ENCODE assay signal across 25 mouse cellular contexts in genomic region chr12:29288801-29289200, GRCm38 (mm10).
DNase-seq lines count a peak whose midpoint lies in the region; ATAC-seq and TF ChIP-seq lines count a peak whose summit lies in the region.
"Had no signal": no experiment of that assay in that cellular context is flagged by ENCODE, and none has a peak within 500 bp of the region (broad histone marks: within the 10 kb centered on the region; RNA-seq: fewer than 3 reads in every experiment).

No protein-coding gene starts in this region.

- H3K36me3 ChIP-seq in hindbrain, embryonic 15.5 days, result no peaks in the 10 kb centered on the region
- no peaks in the 10 kb centered on the region for H3K36me3 ChIP-seq in hindbrain, postnatal 0 days (ENCODE audit: insufficient read depth, low read length)
- no peaks in the 10 kb centered on the region for H3K36me3 ChIP-seq in midbrain, embryonic 15.5 days (replicated peaks)
- no peaks in the 10 kb centered on the region for H3K36me3 ChIP-seq in midbrain, embryonic 10.5 days
- H3K36me3 ChIP-seq: embryonic facial prominence, embryonic 15.5 days; forebrain, embryonic 10.5 days; G1E; heart, embryonic 10.5 days; heart, embryonic 15.5 days; hindbrain, embryonic 10.5 days had no signal

- ATAC-seq in hindbrain, embryonic 15.5 days (ENCODE audit: low FRiP score, low read depth), result no peak
- no peak for ATAC-seq in hindbrain, postnatal 0 days
- no peak for ATAC-seq in midbrain, embryonic 15.5 days (replicated peaks)
- ATAC-seq: CD4-positive, CD25-positive, alpha-beta regulatory T cell, adult 4 months; forebrain, embryonic 14.5 days; intestine, embryonic 16.5 days had no signal

- no peaks in the 10 kb centered on the region for H3K9me3 ChIP-seq in hindbrain, embryonic 15.5 days
- H3K9me3 ChIP-seq in hindbrain, postnatal 0 days (ENCODE audit: low read length), result no peaks in the 10 kb centered on the region
- no peaks in the 10 kb centered on the region for H3K9me3 ChIP-seq in midbrain, embryonic 15.5 days
- no peaks in the 10 kb centered on the region for H3K9me3 ChIP-seq in midbrain, embryonic 10.5 days (replicated peaks)
- H3K9me3 ChIP-seq: embryonic facial prominence, embryonic 15.5 days; forebrain, embryonic 10.5 days; heart, embryonic 10.5 days; heart, embryonic 15.5 days; hindbrain, embryonic 10.5 days had no signal

- 0 out of 2 replicates have a peak overlapping the region, but pooled peaks have one; percentile 26 for H3K27ac ChIP-seq in hindbrain, embryonic 15.5 days (replicated peaks)
- H3K27ac ChIP-seq in hindbrain, postnatal 0 days, result no peak overlapping the region
- H3K27ac ChIP-seq in midbrain, embryonic 15.5 days, result 0 out of 2 replicates have a peak overlapping the region, but pooled peaks have one; percentile 14
- H3K27ac ChIP-seq in midbrain, embryonic 10.5 days (replicated peaks), result no peak overlapping the region
- H3K27ac ChIP-seq: embryonic facial prominence, embryonic 15.5 days; forebrain, embryonic 10.5 days; gastrocnemius, adult 2 months; heart, embryonic 10.5 days; heart, embryonic 15.5 days; hindbrain, embryonic 10.5 days had no signal

- H3K4me1 ChIP-seq in hindbrain, embryonic 15.5 days (replicated peaks), result peaks cover 17% of the 10 kb centered on the region
- no peaks in the 10 kb centered on the region for H3K4me1 ChIP-seq in hindbrain, postnatal 0 days (ENCODE audit: insufficient read depth, low read length)
- H3K4me1 ChIP-seq in midbrain, embryonic 15.5 days, result peaks cover 11% of the 10 kb centered on the region
- peaks cover 9% of the 10 kb centered on the region for H3K4me1 ChIP-seq in midbrain, embryonic 10.5 days

- DNase-seq in cerebellum, adult 9-10 months, result peak; percentile 17
- no peak for DNase-seq in cerebellum, adult 11-12 months
- no peak for DNase-seq in hindbrain, postnatal 0 days (ENCODE audit: low spot score)
- no peak for DNase-seq in midbrain, embryonic 10.5 days (ENCODE audit: low spot score)
- DNase-seq in embryo, embryonic 10 days (ENCODE audit: low spot score), result no peak
- DNase-seq: adrenal gland, adult 8-10 months; adrenal gland, postnatal 36 days; B cell, adult 2 months; cerebellum, adult 18-20 months; cerebellum, postnatal 10 days; embryo, embryonic 11 days; gastrocnemius, adult 2 months; gastrocnemius, postnatal 25 days had no signal

- no peaks in the 10 kb centered on the region for H3K27me3 ChIP-seq in hindbrain, embryonic 15.5 days
- no peaks in the 10 kb centered on the region for H3K27me3 ChIP-seq in hindbrain, postnatal 0 days (ENCODE audit: insufficient read depth, low read length)
- no peaks in the 10 kb centered on the region for H3K27me3 ChIP-seq in midbrain, embryonic 15.5 days (replicated peaks)
- H3K27me3 ChIP-seq in midbrain, embryonic 10.5 days (ENCODE audit: low read depth, poor library complexity, severe bottlenecking), result no peaks in the 10 kb centered on the region
- H3K27me3 ChIP-seq: embryonic facial prominence, embryonic 15.5 days; heart, embryonic 15.5 days had no signal

- H3K4me3 ChIP-seq in hindbrain, embryonic 15.5 days, result no peak overlapping the region
- no peak overlapping the region for H3K4me3 ChIP-seq in hindbrain, postnatal 0 days (ENCODE audit: low read length)
- H3K4me3 ChIP-seq in midbrain, embryonic 15.5 days, result no peak overlapping the region
- no peak overlapping the region for H3K4me3 ChIP-seq in midbrain, embryonic 10.5 days
- H3K4me3 ChIP-seq: embryonic facial prominence, embryonic 15.5 days; erythroblast, embryonic 14.5 days; forebrain, embryonic 10.5 days; gastrocnemius, adult 2 months; heart, embryonic 10.5 days; heart, embryonic 15.5 days; hindbrain, embryonic 10.5 days had no signal

- H3K4me2 ChIP-seq in hindbrain, embryonic 15.5 days, result no peak overlapping the region
- no peak overlapping the region for H3K4me2 ChIP-seq in hindbrain, postnatal 0 days (ENCODE audit: low read depth, low read length)
- no peak overlapping the region for H3K4me2 ChIP-seq in midbrain, embryonic 15.5 days
- H3K4me2 ChIP-seq: embryonic facial prominence, embryonic 15.5 days; heart, embryonic 15.5 days had no signal

- TF ChIP-seq CTCF in hindbrain, postnatal 0 days (IDR thresholded peaks at IDR 0.05; ENCODE audit: low read depth), result no peak

- WGBS in hindbrain, embryonic 15.5 days, result 78% methylated on average over 2 of the region's 2 CpGs
- 79% methylated on average over 2 of the region's 2 CpGs for WGBS in hindbrain, postnatal 0 days
- 69% methylated on average over 2 of the region's 2 CpGs for WGBS in midbrain, embryonic 15.5 days
- WGBS in midbrain, embryonic 10.5 days, result 68% methylated on average over 2 of the region's 2 CpGs

- H3K9ac ChIP-seq in hindbrain, embryonic 15.5 days, result no peak overlapping the region
- H3K9ac ChIP-seq in hindbrain, postnatal 0 days (replicated peaks; ENCODE audit: low read length), result no peak overlapping the region
- H3K9ac ChIP-seq in midbrain, embryonic 15.5 days, result no peak overlapping the region
- H3K9ac ChIP-seq: embryonic facial prominence, embryonic 15.5 days; heart, embryonic 15.5 days had no signal

Comparison
In these comparisons a context has a peak if more than half of its experiments do, and no peak if none do; other contexts are left out.
1. H3K27ac ChIP-seq: peak in hindbrain, embryonic 15.5 days (single experiment) and midbrain, embryonic 15.5 days (single experiment); none in hindbrain, postnatal 0 days (single experiment) and midbrain, embryonic 10.5 days (single experiment).